Mouse (Mus musculus) kidney, adult 2 months (tissue): Measurements from ENCODE around the gene Ttc7.

ENCODE experiments used
- CTCF ChIP-seq: fragments of 200-500 bp; conservative IDR thresholded peaks from 2 replicates; pipeline ENCODE4 v1.5.1; 2011; ENCODE audit warnings: low read depth, mild to moderate bottlenecking, control low read depth, low read length, moderate library complexity, mixed read lengths; ENCODE audit not compliant: insufficient read depth, insufficient read length
- POLR2A ChIP-seq: fragments of 200-500 bp; IDR thresholded peaks from one replicate; pipeline ENCODE4 v1.6.1; 2011; ENCODE audit warnings: low read depth, low read length, control low read depth

DNA sequence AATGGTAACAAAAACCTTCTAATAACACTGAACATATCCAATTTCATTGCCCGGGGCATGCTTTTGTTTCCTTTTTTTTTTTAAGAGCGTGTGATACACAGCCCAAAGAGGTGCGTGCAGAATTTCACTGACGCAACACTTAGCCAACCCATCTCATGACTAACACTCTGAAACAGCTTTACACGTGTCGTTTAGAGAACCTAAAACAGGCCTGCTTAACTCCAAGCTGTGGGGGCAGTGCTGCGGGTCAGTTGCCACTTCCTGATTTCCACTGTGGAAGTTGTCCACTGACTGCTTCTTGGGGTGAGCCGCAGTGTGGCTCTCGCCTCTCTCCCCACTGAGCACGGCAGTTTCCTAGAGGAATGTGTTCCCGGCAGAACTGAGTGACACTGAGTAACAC is 122.9 kb downstream of the Ttc7 start:
- TF ChIP-seq CTCF (no peak), POLR2A (no peak)
